Mouse (Mus musculus): ENCODE results near the gene Por. TPM values are rescaled to one million over a fixed set of nuclear protein-coding genes. Genes with fewer than 3 reads are reported as not detected.

Gene Por
- polyA plus RNA-seq, 1 experiment from 2014 or later, result 32.4 TPM

- under 1% methylated on average over 21 of the region's 21 CpGs for WGBS (ENCODE audit: insufficient replicate concordance)
- H3K27me3 ChIP-seq (ENCODE audit: control insufficient read depth, insufficient read depth, low read length), result no peaks in the 10 kb centered on the region
- peak; percentile 79; the same call in 1 of the 2 replicates for ATAC-seq (replicated peaks; ENCODE audit: insufficient number of reproducible peaks, low FRiP score, low TSS enrichment)
Measured at GRCm38 (mm10) chr5:135632797-135633144, 37.1 kb upstream of the Por start.

GRCm38 (mm10) chr5:135639760-135640458 lies 29.9 kb upstream of the Por start:
- Histone ChIP-seq H3K9me3 (replicated peaks; ENCODE audit: control insufficient read depth, low read length) (no peaks in the 10 kb centered on the region), H3K27ac (ENCODE audit: low read depth, low read length) (no peak overlapping the region), H3K27me3 (ENCODE audit: control insufficient read depth, insufficient read depth, low read length) (no peaks in the 10 kb centered on the region), H3K36me3 (ENCODE audit: control insufficient read depth, insufficient read depth, low read length) (peaks cover 8% of the 10 kb centered on the region), H3K4me1 (ENCODE audit: control insufficient read depth, insufficient read depth, low read length) (no peaks in the 10 kb centered on the region), H3K4me2 (no peak overlapping the region), H3K4me3 (ENCODE audit: low read depth, low read length) (no peak overlapping the region), H3K9ac (ENCODE audit: low read depth, low read length) (no peak overlapping the region)
- ATAC-seq (replicated peaks; ENCODE audit: insufficient number of reproducible peaks, low FRiP score, low TSS enrichment), result no peak
- WGBS (ENCODE audit: insufficient replicate concordance), result 69% methylated on average over 7 of the region's 7 CpGs

More at GRCm38 (mm10) chr5:135632797-135633144, 37.1 kb upstream of the Por start:
- Histone ChIP-seq H3K27ac (ENCODE audit: low read depth, low read length) (peak overlapping the region; percentile 75), H3K9me3 (replicated peaks; ENCODE audit: control insufficient read depth, low read length) (no peaks in the 10 kb centered on the region), H3K4me2 (peak overlapping the region; percentile 77), H3K9ac (ENCODE audit: low read depth, low read length) (peak overlapping the region; percentile 78), H3K36me3 (ENCODE audit: control insufficient read depth, insufficient read depth, low read length) (peaks cover 8% of the 10 kb centered on the region), H3K4me3 (ENCODE audit: low read depth, low read length) (peak overlapping the region; percentile 78), H3K4me1 (ENCODE audit: control insufficient read depth, insufficient read depth, low read length) (peaks cover 5% of the 10 kb centered on the region; the same call in 1 of the 2 replicates)

DNA sequence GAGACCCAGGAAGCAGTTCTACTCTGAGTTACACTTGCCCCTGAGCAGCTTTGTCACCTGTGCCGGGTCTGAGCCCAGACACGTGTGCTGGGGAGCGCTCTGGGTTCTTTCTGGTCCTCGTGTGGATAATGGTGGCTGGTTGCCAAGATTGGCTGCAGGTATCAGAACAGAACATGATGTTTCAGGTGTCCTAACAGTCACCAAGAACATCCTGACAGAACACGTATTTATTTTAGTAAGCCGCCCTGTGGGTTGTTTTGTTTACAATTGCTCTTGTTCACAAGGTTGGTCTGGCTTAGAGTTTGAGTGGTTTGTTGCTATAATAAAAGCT lies 29.4 kb upstream of the Por start:
- no peaks in the 10 kb centered on the region for H3K27me3 ChIP-seq (ENCODE audit: control insufficient read depth, insufficient read depth, low read length)
- ATAC-seq (replicated peaks; ENCODE audit: insufficient number of reproducible peaks, low FRiP score, low TSS enrichment), result no peak
- 78% methylated on average over 6 of the region's 6 CpGs for WGBS (ENCODE audit: insufficient replicate concordance)
- no peak overlapping the region for H3K4me2 ChIP-seq
- no peak overlapping the region for H3K9ac ChIP-seq (ENCODE audit: low read depth, low read length)
- H3K9me3 ChIP-seq (replicated peaks; ENCODE audit: control insufficient read depth, low read length), result no peaks in the 10 kb centered on the region
- no peak overlapping the region for H3K27ac ChIP-seq (ENCODE audit: low read depth, low read length)
- H3K4me3 ChIP-seq (ENCODE audit: low read depth, low read length), result no peak overlapping the region
- no peaks in the 10 kb centered on the region for H3K4me1 ChIP-seq (ENCODE audit: control insufficient read depth, insufficient read depth, low read length)
- H3K36me3 ChIP-seq (ENCODE audit: control insufficient read depth, insufficient read depth, low read length), result peaks cover 8% of the 10 kb centered on the region

DNA sequence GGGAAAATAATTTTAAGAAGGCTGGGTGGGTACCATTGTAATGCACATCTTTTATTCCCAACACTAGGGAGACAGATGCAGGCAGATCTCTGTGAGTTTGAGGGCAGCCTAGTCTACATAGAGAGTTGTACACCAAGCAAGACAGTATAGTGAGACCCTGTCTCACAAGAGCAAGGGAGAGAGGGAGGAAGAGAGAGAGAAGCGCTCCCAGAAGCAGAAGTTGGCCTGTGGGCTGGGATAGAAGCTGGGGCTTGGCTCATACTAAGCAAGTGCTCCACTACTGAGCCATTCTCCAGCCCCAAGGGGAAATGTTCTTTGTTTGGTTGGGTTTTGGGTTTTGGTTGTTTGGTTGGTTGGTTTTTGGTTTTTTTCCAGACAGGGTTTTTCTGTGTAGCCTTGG lies 28.8 kb upstream of the Por start:
- Histone ChIP-seq H3K4me2 (no peak overlapping the region), H3K4me3 (ENCODE audit: low read depth, low read length) (no peak overlapping the region), H3K9ac (ENCODE audit: low read depth, low read length) (no peak overlapping the region), H3K27ac (ENCODE audit: low read depth, low read length) (no peak overlapping the region), H3K36me3 (ENCODE audit: control insufficient read depth, insufficient read depth, low read length) (peaks cover 3% of the 10 kb centered on the region), H3K27me3 (ENCODE audit: control insufficient read depth, insufficient read depth, low read length) (no peaks in the 10 kb centered on the region), H3K4me1 (ENCODE audit: control insufficient read depth, insufficient read depth, low read length) (no peaks in the 10 kb centered on the region), H3K9me3 (replicated peaks; ENCODE audit: control insufficient read depth, low read length) (no peaks in the 10 kb centered on the region)
- ATAC-seq (replicated peaks; ENCODE audit: insufficient number of reproducible peaks, low FRiP score, low TSS enrichment), result no peak
- 92% methylated on average over 1 of the region's 1 CpGs for WGBS (ENCODE audit: insufficient replicate concordance)

DNA sequence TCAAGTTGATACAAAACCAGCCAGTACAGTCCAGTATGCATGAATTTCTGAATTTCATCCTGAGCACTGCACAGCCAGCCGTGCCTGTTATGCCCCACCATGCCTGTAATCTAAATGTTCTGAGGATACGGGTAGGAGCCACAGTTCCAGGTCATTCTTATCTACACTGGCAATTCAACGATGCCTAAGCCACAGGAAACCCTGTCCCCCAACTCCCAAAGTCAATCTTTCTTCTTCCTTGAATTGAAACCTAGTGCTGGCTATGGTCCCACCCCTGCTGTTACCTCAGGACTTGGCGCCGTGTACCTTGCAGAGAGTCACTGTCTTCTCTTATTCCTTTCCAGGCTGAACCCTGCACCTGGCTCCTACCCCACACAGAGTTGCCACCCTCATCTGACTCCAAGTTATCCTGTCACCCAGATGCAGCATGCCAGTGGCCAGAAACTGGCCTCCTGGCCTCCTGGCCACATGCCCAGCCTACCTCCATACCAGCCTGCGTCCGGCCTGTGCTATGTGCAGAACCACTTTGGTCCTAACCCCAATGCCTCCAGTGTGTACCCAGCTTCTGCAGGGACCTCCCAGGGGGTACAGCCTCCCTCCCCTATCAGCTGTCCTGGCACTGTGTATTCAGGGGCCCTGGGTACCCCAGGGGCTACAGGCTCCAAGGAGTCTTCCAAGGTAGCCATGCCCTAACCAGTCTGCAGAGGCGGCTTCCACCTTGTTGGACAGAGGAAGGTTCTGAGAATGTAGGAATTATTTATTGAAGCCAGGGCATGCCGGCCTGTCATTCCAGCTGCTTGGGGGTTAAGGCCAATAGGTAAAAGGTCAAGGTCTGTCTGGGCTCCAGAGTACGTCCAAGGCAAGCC lies 26.9 kb upstream of the Por start:
- no peak overlapping the region for H3K27ac ChIP-seq (ENCODE audit: low read depth, low read length)
- no peak overlapping the region for H3K4me2 ChIP-seq
- no peak for ATAC-seq (replicated peaks; ENCODE audit: insufficient number of reproducible peaks, low FRiP score, low TSS enrichment)
- no peaks in the 10 kb centered on the region; the same call in 1 of the 2 replicates for H3K36me3 ChIP-seq (ENCODE audit: control insufficient read depth, insufficient read depth, low read length)
- H3K27me3 ChIP-seq (ENCODE audit: control insufficient read depth, insufficient read depth, low read length), result no peaks in the 10 kb centered on the region
- H3K9ac ChIP-seq (ENCODE audit: low read depth, low read length), result no peak overlapping the region
- no peaks in the 10 kb centered on the region for H3K4me1 ChIP-seq (ENCODE audit: control insufficient read depth, insufficient read depth, low read length)
- no peaks in the 10 kb centered on the region for H3K9me3 ChIP-seq (replicated peaks; ENCODE audit: control insufficient read depth, low read length)
- H3K4me3 ChIP-seq (ENCODE audit: low read depth, low read length), result no peak overlapping the region
- 78% methylated on average over 10 of the region's 10 CpGs for WGBS (ENCODE audit: insufficient replicate concordance)

DNA sequence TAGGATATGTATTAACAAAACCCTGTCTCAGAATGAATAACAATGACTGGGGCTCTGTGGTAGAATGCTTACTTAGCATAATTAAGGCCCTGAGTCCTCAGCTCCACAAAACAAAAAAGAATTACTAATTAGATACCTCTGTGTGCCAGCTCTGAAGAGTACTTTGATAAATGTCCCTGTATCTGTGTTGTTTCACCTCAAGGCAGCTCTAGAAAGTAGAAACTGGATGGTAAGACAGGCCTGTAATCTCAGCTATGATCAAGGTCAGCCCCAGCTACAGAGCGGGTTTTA lies 26.3 kb upstream of the Por start:
- no peak overlapping the region for H3K9ac ChIP-seq (ENCODE audit: low read depth, low read length)
- no peaks in the 10 kb centered on the region for H3K27me3 ChIP-seq (ENCODE audit: control insufficient read depth, insufficient read depth, low read length)
- WGBS (ENCODE audit: insufficient replicate concordance), result 87% methylated on average over 1 of the region's 1 CpGs

GRCm38 (mm10) chr5:135643869-135644268 lies 26.0 kb upstream of the Por start:
- H3K36me3 ChIP-seq (ENCODE audit: control insufficient read depth, insufficient read depth, low read length), result no peaks in the 10 kb centered on the region; the same call in 1 of the 2 replicates
- H3K9me3 ChIP-seq (replicated peaks; ENCODE audit: control insufficient read depth, low read length), result no peaks in the 10 kb centered on the region
- H3K4me2 ChIP-seq, result no peak overlapping the region
- H3K4me1 ChIP-seq (ENCODE audit: control insufficient read depth, insufficient read depth, low read length), result no peaks in the 10 kb centered on the region
- WGBS (ENCODE audit: insufficient replicate concordance), result 88% methylated on average over 8 of the region's 8 CpGs
- ATAC-seq (replicated peaks; ENCODE audit: insufficient number of reproducible peaks, low FRiP score, low TSS enrichment), result no peak
- H3K9ac ChIP-seq (ENCODE audit: low read depth, low read length), result no peak overlapping the region
- H3K27me3 ChIP-seq (ENCODE audit: control insufficient read depth, insufficient read depth, low read length), result no peaks in the 10 kb centered on the region
- no peak overlapping the region for H3K4me3 ChIP-seq (ENCODE audit: low read depth, low read length)
- H3K27ac ChIP-seq (ENCODE audit: low read depth, low read length), result no peak overlapping the region

More for the DNA sequence above, 26.3 kb upstream of the Por start:
- Histone ChIP-seq H3K9me3 (replicated peaks; ENCODE audit: control insufficient read depth, low read length) (no peaks in the 10 kb centered on the region), H3K4me3 (ENCODE audit: low read depth, low read length) (no peak overlapping the region), H3K36me3 (ENCODE audit: control insufficient read depth, insufficient read depth, low read length) (no peaks in the 10 kb centered on the region; the same call in 1 of the 2 replicates), H3K27ac (ENCODE audit: low read depth, low read length) (no peak overlapping the region), H3K4me2 (no peak overlapping the region), H3K4me1 (ENCODE audit: control insufficient read depth, insufficient read depth, low read length) (no peaks in the 10 kb centered on the region)
- ATAC-seq (replicated peaks; ENCODE audit: insufficient number of reproducible peaks, low FRiP score, low TSS enrichment), result no peak

DNA sequence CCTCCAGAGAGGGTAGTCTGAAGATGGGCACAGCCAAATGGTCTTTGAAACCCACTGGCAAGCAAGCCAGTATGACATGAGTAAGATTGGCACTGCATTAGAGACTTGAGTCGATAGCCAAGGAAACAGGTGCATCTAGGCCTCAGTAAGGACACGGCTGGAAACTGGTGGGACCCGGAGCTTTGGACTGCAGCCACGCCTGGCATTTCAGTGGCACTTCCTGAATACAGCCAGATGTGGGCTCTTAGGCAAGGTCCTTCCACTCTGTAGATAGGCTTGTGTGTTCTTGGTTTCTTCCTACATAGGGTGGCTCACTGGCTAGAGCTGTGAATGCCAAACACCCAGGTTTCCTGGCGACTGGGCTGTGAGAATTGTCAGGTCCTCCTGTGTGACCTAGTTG lies 24.5 kb upstream of the Por start:
- no peaks in the 10 kb centered on the region for H3K9me3 ChIP-seq (replicated peaks; ENCODE audit: control insufficient read depth, low read length)
- no peak overlapping the region for H3K9ac ChIP-seq (ENCODE audit: low read depth, low read length)
- no peaks in the 10 kb centered on the region for H3K4me1 ChIP-seq (ENCODE audit: control insufficient read depth, insufficient read depth, low read length)
- WGBS (ENCODE audit: insufficient replicate concordance), result 74% methylated on average over 5 of the region's 5 CpGs
- no peak overlapping the region for H3K4me3 ChIP-seq (ENCODE audit: low read depth, low read length)
- no peaks in the 10 kb centered on the region for H3K27me3 ChIP-seq (ENCODE audit: control insufficient read depth, insufficient read depth, low read length)
- H3K4me2 ChIP-seq, result no peak overlapping the region
- H3K36me3 ChIP-seq (ENCODE audit: control insufficient read depth, insufficient read depth, low read length), result no peaks in the 10 kb centered on the region; the same call in 1 of the 2 replicates
- no peak for ATAC-seq (replicated peaks; ENCODE audit: insufficient number of reproducible peaks, low FRiP score, low TSS enrichment)
- H3K27ac ChIP-seq (ENCODE audit: low read depth, low read length), result no peak overlapping the region

Data from heart, embryonic 11.5 days (tissue).